Mouse (Mus musculus): ENCODE measurements around the gene Ttbk2. TPM values are rescaled to one million over a fixed set of nuclear protein-coding genes. Genes with fewer than 3 reads are reported as not detected.

The Ttbk2 gene
- total RNA-seq, 2 experiments from 2014 or later = 87.8 to 88.5 TPM

- DNase-seq (ENCODE audit: low spot score in 2 of 2) = peak; percentile 24 to 83
These were observed 80.0 kb downstream of the Ttbk2 start for GRCm38 (mm10) chr2:120770265-120770935.

DNA sequence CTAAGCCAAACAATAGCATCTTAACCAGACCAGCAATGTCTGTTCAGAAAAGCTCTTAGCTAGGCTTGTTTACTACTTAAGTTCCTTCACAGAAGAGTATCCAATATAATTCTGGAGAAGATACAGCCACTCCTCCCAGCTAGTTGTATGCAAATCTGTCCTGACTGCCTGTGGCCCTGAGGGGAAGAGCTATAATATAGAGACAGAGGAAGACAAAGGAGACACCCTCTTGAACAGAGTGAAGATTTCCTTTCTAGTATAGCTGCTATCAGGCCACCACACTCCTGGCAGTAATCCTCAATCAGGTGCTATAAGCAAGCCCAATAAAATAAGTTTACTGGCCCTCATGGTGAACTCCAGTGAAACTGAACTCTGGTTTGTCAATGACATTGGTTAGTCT lies 88.5 kb downstream of the Ttbk2 start:
- no peak for DNase-seq (ENCODE audit: low spot score in 2 of 2)
- intact Hi-C loops (cut with DNase I) = no loop called here

More at GRCm38 (mm10) chr2:120770265-120770935, 80.0 kb downstream of the Ttbk2 start:
- intact Hi-C loops (cut with DNase I) = loop anchor here (5.0 kb wide), 1 partner anchor 102 kb away; no protein-coding TSS in a partner anchor

DNA sequence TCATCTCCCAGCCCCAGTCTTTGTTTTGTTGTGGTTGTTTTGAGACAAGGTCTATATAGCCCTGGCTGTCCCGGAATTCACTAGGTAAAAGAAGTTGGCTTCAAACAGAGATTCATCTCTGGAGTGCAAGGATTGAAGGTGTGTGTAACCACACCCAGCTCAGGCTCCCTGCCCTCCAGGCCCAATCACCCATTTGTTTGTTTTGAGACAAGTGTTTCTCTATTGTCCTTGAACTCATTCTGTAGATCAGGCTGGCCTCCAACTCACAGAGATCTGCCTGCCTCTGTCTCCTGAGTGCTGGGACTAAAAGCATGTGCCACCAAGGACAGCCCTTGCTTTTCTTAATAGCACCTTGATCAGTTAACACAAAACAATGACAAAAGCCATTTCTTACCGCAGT lies 102.4 kb downstream of the Ttbk2 start:
- intact Hi-C loops (cut with DNase I) = no loop called here
- DNase-seq (ENCODE audit: low spot score in 2 of 2) = no peak

- no peak for DNase-seq (ENCODE audit: low spot score in 2 of 2)
- intact Hi-C loops (cut with DNase I) = no loop called here
These were observed 104.9 kb downstream of the Ttbk2 start for GRCm38 (mm10) chr2:120745496-120745895.

- intact Hi-C loops (cut with DNase I) = loop anchor here (2.0 to 5.0 kb wide), 2 partner anchors 119 to 170 kb away; partner anchors contain the start of genes Cdan1, Ttbk2 and Zfp106
- no peak for DNase-seq (ENCODE audit: low spot score in 2 of 2)
These were observed 118.4 kb downstream of the Ttbk2 start for GRCm38 (mm10) chr2:120731877-120732530.

GRCm38 (mm10) chr2:120731167-120731862 lies 119.1 kb downstream of the Ttbk2 start:
- intact Hi-C loops (cut with DNase I) = loop anchor here (2.0 to 5.0 kb wide), 2 partner anchors 119 to 169 kb away; partner anchors contain the start of genes Cdan1, Ttbk2 and Zfp106
- DNase-seq (ENCODE audit: low spot score in 2 of 2) = peak; percentile 89 to 92

- DNase-seq (ENCODE audit: low spot score in 2 of 2) = peak in 1 of 2 experiments; percentile 31
- intact Hi-C loops (cut with DNase I) = loop anchor here (2.0 to 5.0 kb wide), 2 partner anchors 120 to 168 kb away; partner anchors contain the start of genes Cdan1, Ttbk2 and Zfp106
These were observed 119.7 kb downstream of the Ttbk2 start for GRCm38 (mm10) chr2:120730639-120731166.

- peak; percentile 14 to 16 for DNase-seq (ENCODE audit: low spot score in 2 of 2)
- intact Hi-C loops (cut with DNase I) = loop anchor here (2.0 to 5.0 kb wide), 2 partner anchors 121 to 168 kb away; partner anchors contain the start of genes Cdan1, Ttbk2 and Zfp106
These were observed 120.4 kb downstream of the Ttbk2 start for GRCm38 (mm10) chr2:120729775-120730585.

DNA sequence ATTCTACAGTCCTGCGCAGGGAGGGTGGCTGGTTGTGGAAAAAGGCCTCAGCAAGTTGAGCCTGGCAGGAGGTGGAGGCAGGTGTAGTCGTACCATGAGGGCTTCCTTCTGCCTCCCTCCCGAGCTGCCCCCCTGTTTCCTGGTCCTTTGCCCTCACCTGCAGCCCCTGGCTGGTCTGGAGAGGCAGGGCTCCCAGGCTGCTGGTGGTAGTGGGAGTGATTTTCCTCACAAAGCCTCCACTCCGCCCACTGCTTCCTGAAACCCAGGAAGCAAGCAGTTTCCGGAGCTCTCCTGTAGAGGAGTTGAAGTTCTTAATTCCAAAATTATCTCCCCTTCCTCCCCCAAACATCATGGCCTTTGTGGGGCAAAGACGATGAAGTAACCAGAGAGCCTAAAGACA lies 126.2 kb downstream of the Ttbk2 start:
- no peak for DNase-seq (ENCODE audit: low spot score in 2 of 2)
- intact Hi-C loops (cut with DNase I) = no loop called here

- intact Hi-C loops (cut with DNase I) = no loop called here
These were observed 126.8 kb downstream of the Ttbk2 start for GRCm38 (mm10) chr2:120723621-120724020.

DNA sequence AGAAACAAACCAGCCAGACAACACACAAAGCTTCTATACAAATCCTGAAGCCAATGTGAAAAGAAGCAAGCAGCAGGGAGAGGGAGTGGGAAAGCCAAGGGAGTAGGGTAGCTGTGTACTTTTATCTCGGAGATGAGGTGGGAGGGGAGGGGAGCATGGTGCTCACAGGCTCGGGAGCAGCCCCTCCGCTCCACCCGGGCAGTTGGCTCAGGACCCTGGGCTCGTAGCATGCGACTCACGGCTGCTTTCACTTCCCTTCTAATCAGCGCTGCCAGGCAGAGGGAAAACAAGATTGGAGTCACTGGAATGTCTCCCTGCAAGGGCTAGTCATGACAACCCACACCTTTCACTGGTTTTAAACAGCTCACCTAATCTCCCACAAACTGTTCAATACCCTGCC lies 127.9 kb downstream of the Ttbk2 start:
- no peak for DNase-seq (ENCODE audit: low spot score in 2 of 2)
- intact Hi-C loops (cut with DNase I) = no loop called here

More at GRCm38 (mm10) chr2:120723621-120724020, 126.8 kb downstream of the Ttbk2 start:
- DNase-seq (ENCODE audit: low spot score in 2 of 2) = no peak

DNA sequence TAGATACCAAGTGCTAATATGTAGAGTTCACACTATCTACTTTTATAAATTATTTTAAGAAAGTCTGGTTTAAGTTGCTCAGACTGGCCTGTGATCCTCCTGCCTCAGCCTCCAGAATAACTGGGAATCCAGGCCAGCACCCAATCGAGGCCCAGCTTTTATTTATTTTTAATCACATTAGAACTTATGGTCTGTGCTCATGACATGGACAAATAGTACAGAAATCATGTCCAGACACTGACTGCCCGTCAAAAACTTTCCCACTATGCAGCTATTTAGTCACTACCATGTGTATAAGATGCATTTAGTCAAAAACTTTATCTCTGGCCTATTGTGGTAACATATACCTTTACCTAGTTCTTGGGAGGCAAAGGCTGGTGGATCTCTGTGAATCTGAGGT lies 128.5 kb downstream of the Ttbk2 start:
- no peak for DNase-seq (ENCODE audit: low spot score in 2 of 2)
- intact Hi-C loops (cut with DNase I) = no loop called here

- no peak for DNase-seq (ENCODE audit: low spot score in 2 of 2)
- intact Hi-C loops (cut with DNase I) = no loop called here
These were observed 129.6 kb downstream of the Ttbk2 start for GRCm38 (mm10) chr2:120720821-120721220.

GRCm38 (mm10) chr2:120718496-120718895 lies 131.9 kb downstream of the Ttbk2 start:
- intact Hi-C loops (cut with DNase I) = no loop called here
- DNase-seq (ENCODE audit: low spot score in 2 of 2) = no peak

DNA sequence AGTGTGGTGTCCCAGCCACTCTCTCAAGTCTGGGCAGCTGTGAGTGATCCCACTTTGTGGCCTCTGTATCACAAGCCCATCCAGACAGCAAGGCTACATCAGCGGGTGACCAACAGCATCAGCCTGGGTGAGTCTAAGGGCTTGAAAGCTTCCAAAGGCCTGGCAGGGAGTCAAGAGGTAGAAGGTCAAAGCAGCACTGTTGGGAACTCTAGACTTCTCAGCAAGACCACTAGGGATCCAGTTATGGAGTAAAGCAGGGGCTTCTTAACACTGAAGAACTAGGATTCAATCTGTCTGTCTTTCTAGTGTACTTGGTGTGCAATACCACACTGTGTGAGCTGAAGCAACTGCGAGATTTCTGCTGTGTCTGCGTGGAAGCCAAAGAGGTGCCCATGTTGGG lies 137.0 kb downstream of the Ttbk2 start:
- DNase-seq (ENCODE audit: low spot score in 2 of 2) = no peak
- intact Hi-C loops (cut with DNase I) = no loop called here

DNA sequence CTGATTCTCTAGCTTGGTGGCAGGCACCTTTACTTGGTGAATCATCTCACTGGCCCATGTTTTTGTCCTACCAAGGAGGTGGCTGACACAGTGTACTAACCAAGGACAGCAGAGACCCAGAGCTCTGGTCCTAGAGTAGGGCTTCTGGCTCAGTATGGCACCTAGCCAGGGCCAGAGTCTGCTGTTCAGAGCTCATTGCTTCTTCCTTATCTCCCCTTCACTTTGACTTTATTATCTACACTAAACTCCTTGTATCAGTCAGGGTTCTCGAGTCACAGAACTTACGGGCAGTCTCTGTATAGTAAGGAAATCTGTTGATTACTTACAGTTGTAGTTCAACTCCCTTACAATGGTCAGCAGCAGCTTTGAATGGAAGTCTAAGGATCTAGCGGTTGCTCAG lies 139.5 kb downstream of the Ttbk2 start:
- DNase-seq (ENCODE audit: low spot score in 2 of 2) = no peak
- intact Hi-C loops (cut with DNase I) = no loop called here

DNA sequence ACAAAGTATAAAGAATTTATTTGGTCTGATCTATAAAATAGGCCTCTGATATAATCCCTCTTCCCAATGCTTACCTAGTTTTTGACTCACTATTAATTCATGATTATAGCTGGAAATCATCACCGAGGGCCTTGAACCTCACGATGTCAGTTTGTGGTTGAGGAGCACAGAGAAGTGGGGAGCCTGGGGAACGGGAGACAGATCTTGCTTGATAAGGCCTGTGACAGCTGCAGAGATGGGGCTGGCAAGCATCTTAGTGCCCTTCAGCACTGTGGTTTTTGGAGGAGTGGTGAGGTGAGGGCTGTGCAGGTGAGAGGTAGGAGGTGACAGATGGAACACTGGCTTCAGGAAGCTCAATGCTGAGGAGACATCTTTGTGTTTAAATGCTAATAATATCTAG lies 140.2 kb downstream of the Ttbk2 start:
- no peak for DNase-seq (ENCODE audit: low spot score in 2 of 2)
- intact Hi-C loops (cut with DNase I) = no loop called here

DNA sequence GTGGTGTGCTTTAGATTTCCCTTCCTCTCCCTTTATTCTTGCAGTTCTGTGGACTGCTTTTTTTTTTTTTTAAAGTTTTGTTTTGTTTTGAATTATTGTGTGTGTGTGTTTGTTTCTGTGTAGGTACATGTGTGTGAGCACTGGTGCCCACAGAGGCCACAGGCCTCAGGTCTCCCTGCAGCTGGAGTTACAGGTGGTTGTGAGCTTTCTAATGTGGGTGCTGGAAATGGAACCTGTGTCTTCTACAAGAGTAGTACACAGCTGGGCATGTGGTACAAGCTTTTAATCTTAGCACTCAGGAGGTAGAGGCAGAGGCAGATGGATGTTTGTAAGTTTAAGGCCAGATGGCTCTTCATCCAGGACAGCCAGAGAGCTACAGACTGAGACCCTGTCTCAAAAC lies 143.4 kb downstream of the Ttbk2 start:
- intact Hi-C loops (cut with DNase I) = no loop called here
- DNase-seq (ENCODE audit: low spot score in 2 of 2) = no peak

DNA sequence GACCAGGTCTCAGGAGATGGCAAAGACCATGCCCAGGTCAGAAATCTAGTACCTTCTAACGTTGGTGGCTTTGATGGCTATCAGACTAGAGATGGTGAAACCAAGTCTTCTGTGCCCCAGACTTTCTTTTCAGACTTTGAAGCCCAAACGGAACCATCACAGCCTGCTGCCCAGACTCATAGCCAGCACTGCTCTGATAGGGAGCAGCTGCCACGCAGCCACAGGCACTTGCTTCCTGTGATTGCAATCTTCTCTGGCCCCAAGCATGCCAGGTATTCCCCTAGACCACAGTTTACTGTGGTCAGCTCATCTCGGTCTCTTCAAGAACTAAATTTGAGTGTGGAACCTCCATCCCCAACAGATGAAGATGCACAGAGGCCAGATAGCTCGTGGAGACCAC lies 147.7 kb downstream of the Ttbk2 start:
- intact Hi-C loops (cut with DNase I) = no loop called here
- no peak for DNase-seq (ENCODE audit: low spot score in 2 of 2)
